Mouse (Mus musculus): Measurements from ENCODE around the gene Tnr. TPM values are rescaled to one million over a fixed set of nuclear protein-coding genes. Genes with fewer than 3 reads are reported as not detected.

Gene Tnr
- polyA plus RNA-seq, 1 experiment from 2014 or later, result 0.08 TPM

DNA sequence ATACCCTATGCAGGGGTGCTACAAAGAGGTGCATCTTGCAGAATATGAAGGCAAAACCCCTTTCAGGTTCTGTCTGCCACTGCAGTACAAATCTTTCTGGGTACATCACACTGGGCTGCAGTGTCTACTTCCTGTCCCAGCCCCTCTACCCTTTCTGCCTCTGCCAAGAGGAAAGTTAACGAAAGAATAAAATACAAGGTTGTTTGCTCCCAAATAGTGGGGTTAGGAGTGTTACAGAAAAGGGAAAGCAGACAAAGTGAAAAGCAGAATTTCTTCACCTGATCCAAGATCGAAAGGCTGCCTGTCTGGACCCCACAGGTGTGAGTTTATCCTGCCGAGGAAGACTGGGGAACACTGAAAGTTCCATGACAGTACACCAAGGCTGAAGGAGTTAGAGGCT lies 376.4 kb downstream of the Tnr start:
- no peak for TF ChIP-seq CTCF (IDR thresholded peaks at IDR 0.05)
- in situ Hi-C loops (cut with MboI; ENCODE audit: low pct_unique_long_range_greater_than_20kb), result loop anchor here (5.0 kb wide), 1 partner anchor 277 kb away; no protein-coding TSS in a partner anchor
- CTCF ChIA-PET, result interaction anchor here (1.4 kb wide), 1 partner anchor 169 kb away, joined by 4 read pairs; no protein-coding TSS in a partner anchor
- POLR2A ChIA-PET, result no interaction called here
- H3K27me3 ChIP-seq, result peaks cover 7% of the 10 kb centered on the region
- no peak for DNase-seq (ENCODE audit: low read depth, low spot score)
- no peak for ATAC-seq

DNA sequence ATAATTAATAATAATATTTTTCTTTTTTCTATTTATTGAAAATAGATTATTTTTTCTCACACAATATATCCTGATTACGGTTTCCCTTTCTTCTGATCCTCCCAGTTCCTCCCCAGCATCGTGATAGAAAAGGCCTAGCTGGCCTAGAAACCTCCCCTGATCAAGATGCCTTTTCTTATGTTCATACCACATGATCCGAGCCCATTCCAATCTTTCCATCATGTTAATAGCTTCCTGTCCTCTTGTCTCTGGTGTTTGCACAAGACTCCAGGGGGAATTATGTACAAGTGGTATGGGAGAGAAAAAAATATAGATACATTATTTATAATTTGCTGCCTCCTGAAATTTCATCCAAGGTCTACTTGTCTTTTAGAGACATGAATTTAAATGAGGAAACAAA lies 377.1 kb downstream of the Tnr start:
- ChIA-PET POLR2A (no interaction called here), CTCF (interaction anchor here (1.4 kb wide), 1 partner anchor 168 kb away, joined by 4 read pairs; no protein-coding TSS in a partner anchor)
- TF ChIP-seq CTCF (IDR thresholded peaks at IDR 0.05), result no peak
- peaks cover 7% of the 10 kb centered on the region for H3K27me3 ChIP-seq
- ATAC-seq, result no peak
- no peak for DNase-seq (ENCODE audit: low read depth, low spot score)
- in situ Hi-C loops (cut with MboI; ENCODE audit: low pct_unique_long_range_greater_than_20kb), result loop anchor here (5.0 kb wide), 1 partner anchor 277 kb away; no protein-coding TSS in a partner anchor

DNA sequence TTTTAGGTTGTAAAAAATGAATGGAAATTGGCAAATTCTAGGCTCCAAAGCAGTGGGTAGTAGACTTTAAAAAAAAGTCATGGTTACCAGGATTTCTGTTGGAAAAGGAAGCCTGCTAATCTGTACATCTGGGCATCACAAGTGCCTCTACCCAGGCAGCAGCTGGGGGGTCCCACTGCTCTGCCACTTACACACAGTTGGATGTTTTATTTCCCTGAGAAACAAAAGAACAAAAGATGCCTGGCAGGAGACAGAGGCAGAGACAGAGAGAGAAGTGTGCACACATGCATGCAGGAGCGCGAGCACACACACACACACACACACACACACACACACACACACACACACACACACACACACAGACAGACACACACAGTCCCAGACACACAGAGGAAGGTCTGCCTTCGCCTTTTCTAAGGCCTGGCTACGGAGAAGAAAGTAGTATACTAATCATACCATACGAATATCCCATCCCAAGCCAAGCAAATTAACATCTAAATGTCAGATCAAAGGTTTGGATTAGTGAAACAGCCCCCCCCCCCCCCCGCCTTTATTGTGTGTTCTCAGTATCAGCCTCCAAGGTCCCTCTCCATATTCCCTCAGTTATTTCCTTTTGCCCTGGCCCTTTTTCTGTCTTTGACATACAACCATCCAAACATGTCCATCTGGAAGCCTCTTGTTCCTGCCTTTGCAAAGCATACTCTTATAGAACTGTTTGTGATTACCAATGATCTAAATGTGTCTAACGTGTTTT lies 378.0 kb downstream of the Tnr start:
- in situ Hi-C loops (cut with MboI; ENCODE audit: low pct_unique_long_range_greater_than_20kb), result loop anchor here (5.0 kb wide), 1 partner anchor 276 kb away; no protein-coding TSS in a partner anchor
- DNase-seq (ENCODE audit: low read depth, low spot score) (no peak), ATAC-seq (no peak)
- ChIA-PET POLR2A (no interaction called here), CTCF (interaction anchor here (1.4 kb wide), 1 partner anchor 167 kb away, joined by 4 read pairs; no protein-coding TSS in a partner anchor)
- peaks cover 7% of the 10 kb centered on the region for H3K27me3 ChIP-seq
- no peak for TF ChIP-seq CTCF (IDR thresholded peaks at IDR 0.05)

DNA sequence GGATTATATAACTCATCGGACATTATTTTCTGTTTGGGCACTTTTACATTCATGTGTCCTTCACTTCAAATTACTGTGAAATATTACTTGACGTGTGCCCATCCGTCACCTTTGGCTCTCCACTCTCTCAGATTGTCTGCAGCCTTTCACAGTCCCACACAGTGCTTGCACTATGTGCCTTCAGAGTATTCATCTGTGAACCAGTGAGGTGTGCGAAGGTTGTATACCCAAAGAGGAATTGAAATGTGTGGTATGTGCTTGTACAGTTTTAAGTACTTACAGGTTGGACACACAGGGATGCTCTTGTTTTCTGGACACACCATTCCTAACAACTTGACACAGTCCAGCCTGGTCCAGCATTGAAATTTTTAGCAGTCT lies 378.5 kb downstream of the Tnr start:
- DNase-seq (ENCODE audit: low read depth, low spot score) (no peak), ATAC-seq (no peak)
- CTCF ChIA-PET, result no interaction called here
- no peak for TF ChIP-seq CTCF (IDR thresholded peaks at IDR 0.05)
- in situ Hi-C loops (cut with MboI; ENCODE audit: low pct_unique_long_range_greater_than_20kb), result loop anchor here (5.0 kb wide), 1 partner anchor 275 kb away; no protein-coding TSS in a partner anchor
- POLR2A ChIA-PET, result no interaction called here
- peaks cover 7% of the 10 kb centered on the region for H3K27me3 ChIP-seq

- ChIA-PET POLR2A (no interaction called here), CTCF (interaction anchor here (0.7 to 4.0 kb wide), 8 partner anchors 12 to 170 kb away, joined by 3 to 15 read pairs (median 3); no protein-coding TSS in a partner anchor)
- ATAC-seq (no peak), DNase-seq (ENCODE audit: low read depth, low spot score) (peak; percentile 20)
- no peaks in the 10 kb centered on the region for H3K27me3 ChIP-seq
- in situ Hi-C loops (cut with MboI; ENCODE audit: low pct_unique_long_range_greater_than_20kb), result no loop called here
- peak; percentile 72 for TF ChIP-seq CTCF (IDR thresholded peaks at IDR 0.05)
Measured at GRCm38 (mm10) chr1:159911006-159911405, 387.4 kb downstream of the Tnr start.

- ChIA-PET CTCF (interaction anchor here (1.9 kb wide), 1 partner anchor 22 kb away, joined by 4 read pairs; no protein-coding TSS in a partner anchor), POLR2A (interaction anchor here (0.6 kb wide), 1 partner anchor 126 kb away, joined by 4 read pairs; no protein-coding TSS in a partner anchor)
- ATAC-seq (no peak), DNase-seq (ENCODE audit: low read depth, low spot score) (no peak)
- in situ Hi-C loops (cut with MboI; ENCODE audit: low pct_unique_long_range_greater_than_20kb), result no loop called here
- no peaks in the 10 kb centered on the region for H3K27me3 ChIP-seq
- TF ChIP-seq CTCF (IDR thresholded peaks at IDR 0.05), result no peak
Measured at GRCm38 (mm10) chr1:159914726-159915125, 391.2 kb downstream of the Tnr start.

DNA sequence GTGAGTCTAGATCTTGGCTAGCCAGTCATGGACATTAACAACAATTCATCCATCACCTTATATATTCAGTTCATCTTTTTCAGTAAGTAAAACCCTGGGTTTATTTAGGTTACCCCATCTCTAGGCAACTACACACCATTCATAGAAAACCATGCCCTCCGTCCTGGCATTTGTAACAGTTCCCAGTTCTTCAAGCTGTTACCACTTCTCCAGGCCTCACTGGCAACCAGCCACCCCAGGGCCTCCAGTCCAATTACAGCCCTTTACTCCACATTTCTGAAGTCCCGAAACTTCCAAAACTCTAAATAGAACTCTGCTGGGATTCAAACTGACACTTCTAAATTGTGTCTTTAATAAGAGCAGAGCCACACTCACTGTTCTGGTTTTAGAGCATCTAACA lies 397.0 kb downstream of the Tnr start:
- POLR2A ChIA-PET, result no interaction called here
- TF ChIP-seq CTCF (IDR thresholded peaks at IDR 0.05), result no peak
- CTCF ChIA-PET, result no interaction called here
- H3K27me3 ChIP-seq, result no peaks in the 10 kb centered on the region
- ATAC-seq, result no peak
- DNase-seq (ENCODE audit: low read depth, low spot score), result no peak
- in situ Hi-C loops (cut with MboI; ENCODE audit: low pct_unique_long_range_greater_than_20kb), result no loop called here

DNA sequence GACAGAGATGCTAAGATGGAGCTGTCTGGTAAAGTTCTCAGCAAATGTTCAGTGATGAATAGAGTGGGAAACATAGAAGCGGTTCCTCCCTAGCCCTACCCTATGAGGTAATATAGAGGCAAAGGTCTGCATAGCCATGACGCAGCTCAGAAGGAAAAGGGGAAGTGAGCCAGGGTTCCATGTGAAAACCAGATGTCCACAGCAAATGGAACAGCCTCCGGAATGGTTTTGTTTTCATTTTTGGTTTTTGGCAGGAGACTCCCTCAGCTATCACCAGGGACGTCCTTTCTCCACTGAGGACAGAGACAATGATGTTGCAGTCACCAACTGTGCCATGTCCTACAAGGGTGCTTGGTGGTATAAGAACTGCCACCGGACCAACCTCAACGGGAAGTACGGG lies 399.4 kb downstream of the Tnr start:
- DNase-seq (ENCODE audit: low read depth, low spot score) (no peak), ATAC-seq (no peak)
- POLR2A ChIA-PET, result no interaction called here
- no peaks in the 10 kb centered on the region for H3K27me3 ChIP-seq
- CTCF ChIA-PET, result interaction anchor here (1.6 kb wide), 1 partner anchor 12 kb away, joined by 4 read pairs; no protein-coding TSS in a partner anchor
- in situ Hi-C loops (cut with MboI; ENCODE audit: low pct_unique_long_range_greater_than_20kb), result no loop called here
- no peak for TF ChIP-seq CTCF (IDR thresholded peaks at IDR 0.05)

- ChIA-PET POLR2A (no interaction called here), CTCF (interaction anchor here (1.6 kb wide), 1 partner anchor 13 kb away, joined by 4 read pairs; no protein-coding TSS in a partner anchor)
- TF ChIP-seq CTCF (IDR thresholded peaks at IDR 0.05), result no peak
- ATAC-seq (no peak), DNase-seq (ENCODE audit: low read depth, low spot score) (no peak)
- H3K27me3 ChIP-seq, result no peaks in the 10 kb centered on the region
- in situ Hi-C loops (cut with MboI; ENCODE audit: low pct_unique_long_range_greater_than_20kb), result no loop called here
Measured at GRCm38 (mm10) chr1:159924105-159924504, 400.5 kb downstream of the Tnr start.

- in situ Hi-C loops (cut with MboI; ENCODE audit: low pct_unique_long_range_greater_than_20kb), result no loop called here
- no peak for TF ChIP-seq CTCF (IDR thresholded peaks at IDR 0.05)
- ATAC-seq, result no peak
- H3K27me3 ChIP-seq, result no peaks in the 10 kb centered on the region
- DNase-seq (ENCODE audit: low read depth, low spot score), result no peak
- ChIA-PET POLR2A (no interaction called here), CTCF (no interaction called here)
Measured at GRCm38 (mm10) chr1:159924684-159925083, 401.1 kb downstream of the Tnr start.

GRCm38 (mm10) chr1:159928681-159929335 lies 405.2 kb downstream of the Tnr start:
- ChIA-PET CTCF (interaction anchor here (0.6 to 1.5 kb wide), 3 partner anchors 8 to 116 kb away, joined by 3 read pairs; no protein-coding TSS in a partner anchor), POLR2A (no interaction called here)
- in situ Hi-C loops (cut with MboI; ENCODE audit: low pct_unique_long_range_greater_than_20kb), result no loop called here
- no peaks in the 10 kb centered on the region for H3K27me3 ChIP-seq
- no peak for TF ChIP-seq CTCF (IDR thresholded peaks at IDR 0.05)
- DNase-seq (ENCODE audit: low read depth, low spot score) (no peak), ATAC-seq (no peak)
